Mouse (Mus musculus): ENCODE measurements at regions not wholly inside any gene's neighbourhood (a gene's known extent, or its start where the extent isn't known, plus 50 kb on each side); places are given as distances from the start of the nearest gene placed in this dataset.

DNA sequence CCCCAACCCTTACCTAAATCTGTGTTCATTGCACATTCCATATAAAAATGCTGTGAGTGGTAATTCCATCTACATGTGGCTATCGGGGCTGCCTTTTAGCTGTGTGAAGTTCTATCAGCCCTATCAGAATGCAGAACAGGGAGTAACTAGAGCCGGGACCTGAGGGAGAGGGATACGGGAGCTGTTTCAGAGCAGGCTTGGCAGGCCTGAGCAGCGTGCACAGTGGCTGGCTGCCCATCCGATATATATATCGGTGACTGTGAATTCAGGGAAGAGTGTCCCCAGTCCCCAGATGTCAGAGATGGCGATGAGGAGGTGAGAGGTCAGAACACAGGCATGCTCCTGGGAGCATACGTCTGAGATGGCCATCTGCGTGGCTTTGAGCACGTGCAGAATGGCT is 79.0 kb downstream of the Arl4c start:
- no peak for DNase-seq (ENCODE audit: low spot score)

DNA sequence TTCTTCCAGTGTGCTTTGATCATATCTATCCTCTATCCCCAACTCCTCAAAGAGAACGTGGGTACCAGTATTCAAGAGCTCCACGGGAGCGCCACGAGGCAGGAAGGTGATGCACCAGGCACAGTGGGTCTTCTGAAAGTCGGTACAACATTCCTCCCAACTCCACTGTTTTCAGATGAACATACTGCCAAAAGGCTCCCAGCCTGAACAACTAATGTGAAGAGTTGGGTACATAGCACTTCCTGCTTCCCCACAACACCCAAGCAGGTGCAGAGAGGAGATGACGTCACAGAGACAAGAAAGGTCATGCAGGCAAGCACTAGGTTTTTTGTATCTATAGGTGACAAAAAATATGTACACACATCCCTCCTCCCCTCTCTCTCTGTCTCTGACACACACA is 79.7 kb downstream of the Arl4c start:
- DNase-seq (ENCODE audit: low spot score) = peak; percentile 85

DNA sequence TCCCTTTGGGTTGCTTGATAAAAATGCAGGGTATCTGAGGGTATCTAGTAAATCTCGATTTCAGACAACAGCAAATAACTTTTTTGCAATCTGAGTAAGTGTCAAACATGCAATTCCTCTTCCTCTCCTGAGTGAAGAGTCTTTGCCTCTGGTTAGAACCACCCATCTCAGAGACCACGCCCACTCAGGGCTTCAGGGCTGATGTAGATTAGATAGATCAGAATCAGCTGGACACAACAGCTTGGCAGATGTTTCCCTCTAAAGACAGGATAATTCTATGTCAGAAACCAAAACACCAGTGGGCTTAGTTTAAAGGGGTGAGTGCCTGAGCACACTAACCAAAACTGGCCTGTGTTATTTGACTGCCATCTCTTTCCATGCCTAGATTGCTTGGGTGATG is 80.8 kb downstream of the Arl4c start:
- DNase-seq (ENCODE audit: low spot score) = no peak

DNA sequence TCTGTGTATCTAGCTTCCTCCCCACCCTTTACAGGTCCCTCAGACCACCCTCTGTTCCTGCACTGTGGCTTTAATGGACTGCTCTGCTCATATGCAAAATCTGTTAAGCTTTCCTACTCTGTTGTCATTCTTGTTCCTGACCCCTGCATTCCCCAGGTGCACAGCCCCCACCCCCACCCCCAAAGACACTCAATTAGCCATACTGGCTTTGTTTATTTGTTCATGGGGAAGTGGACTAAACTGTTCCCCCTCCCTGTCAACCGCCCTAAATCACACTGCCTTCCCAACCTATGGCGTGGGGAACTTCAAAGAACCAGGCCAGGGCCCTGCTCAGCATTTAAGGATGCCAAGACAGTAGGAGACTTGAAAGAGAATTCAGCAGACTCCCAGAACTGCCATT is 89.0 kb downstream of the Arl4c start:
- no peak for DNase-seq (ENCODE audit: low spot score)

DNA sequence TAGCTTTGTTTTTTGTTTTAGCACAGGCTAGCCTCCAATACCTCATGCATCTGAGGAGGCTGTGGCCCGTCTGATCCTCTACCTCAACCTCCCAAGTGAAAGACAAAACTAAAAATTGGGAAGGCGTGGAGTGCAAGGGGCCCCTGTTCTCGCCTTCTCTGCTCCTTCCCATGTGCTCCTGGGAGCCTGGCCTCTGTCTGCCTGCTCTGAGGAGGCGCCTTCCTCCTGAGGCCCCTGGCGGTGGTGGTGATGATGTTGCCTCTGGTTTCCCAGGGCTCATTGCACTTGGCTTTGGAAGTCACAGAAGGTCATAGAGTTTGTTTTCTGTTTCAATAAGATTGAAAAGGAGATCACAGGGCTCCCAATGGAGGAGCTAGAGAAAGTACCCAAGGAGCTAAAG is 90.8 kb downstream of the Arl4c start:
- peak; percentile 42 for DNase-seq (ENCODE audit: low spot score)

DNA sequence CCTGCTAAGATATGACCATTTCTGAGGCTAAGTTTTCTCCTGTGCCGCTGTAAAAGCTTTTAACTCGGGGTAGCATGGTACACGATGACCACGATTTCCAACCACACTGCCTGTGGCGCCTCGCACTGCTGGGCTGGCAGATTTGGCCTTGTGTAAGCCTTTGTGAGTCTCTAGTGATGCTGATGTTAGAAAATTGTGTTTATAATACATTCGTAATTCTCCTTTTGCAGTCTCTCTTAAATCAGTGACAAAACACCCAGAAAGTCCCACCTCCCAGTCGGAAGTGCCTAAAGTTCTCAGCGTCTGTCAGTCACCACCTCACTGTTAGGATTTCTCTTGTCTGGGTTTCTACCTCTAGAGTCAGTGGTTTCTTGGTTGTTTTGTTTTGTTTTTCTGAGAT is 91.2 kb downstream of the Arl4c start:
- DNase-seq (ENCODE audit: low spot score) = peak; percentile 65

DNA sequence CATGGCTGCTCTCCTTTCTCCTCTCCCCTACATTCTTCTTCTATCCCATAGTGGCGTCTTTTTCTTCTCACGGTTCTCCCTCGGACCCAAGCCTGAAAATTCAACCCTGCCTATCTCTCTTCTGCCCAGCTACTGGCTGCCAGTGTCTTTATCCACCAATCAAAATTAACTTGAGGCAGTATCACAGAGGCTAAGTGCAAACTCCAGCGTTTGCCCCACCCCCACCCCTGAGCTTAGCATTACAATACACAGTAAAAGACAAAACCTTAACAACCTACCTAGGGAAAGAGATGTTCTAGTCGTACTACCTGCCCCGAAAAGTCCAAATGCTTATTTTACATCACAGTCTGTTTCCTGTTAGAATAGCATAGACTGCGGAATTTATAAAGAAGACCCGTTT is 93.2 kb downstream of the Arl4c start:
- DNase-seq (ENCODE audit: low spot score) = no peak

DNA sequence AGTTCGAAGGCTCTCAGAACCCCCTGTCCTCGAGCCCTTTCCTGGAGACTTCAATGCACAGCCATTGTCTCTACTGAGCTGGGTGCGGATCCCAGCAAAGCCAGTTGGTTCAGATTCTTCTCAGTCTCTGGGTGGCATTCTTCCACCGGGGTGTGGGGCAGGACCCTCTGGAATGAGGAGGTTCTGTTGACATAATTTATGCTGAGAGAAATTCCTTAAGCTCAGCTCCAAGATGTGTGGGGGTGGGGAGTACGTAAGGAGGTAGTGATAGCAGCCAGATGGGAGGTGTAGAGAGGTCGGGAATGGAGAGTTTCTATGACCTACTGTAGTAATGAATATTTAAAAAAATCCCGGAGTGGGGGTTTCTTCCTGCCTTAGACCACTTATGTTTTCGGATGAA is 93.8 kb downstream of the Arl4c start:
- no peak for DNase-seq (ENCODE audit: low spot score)

DNA sequence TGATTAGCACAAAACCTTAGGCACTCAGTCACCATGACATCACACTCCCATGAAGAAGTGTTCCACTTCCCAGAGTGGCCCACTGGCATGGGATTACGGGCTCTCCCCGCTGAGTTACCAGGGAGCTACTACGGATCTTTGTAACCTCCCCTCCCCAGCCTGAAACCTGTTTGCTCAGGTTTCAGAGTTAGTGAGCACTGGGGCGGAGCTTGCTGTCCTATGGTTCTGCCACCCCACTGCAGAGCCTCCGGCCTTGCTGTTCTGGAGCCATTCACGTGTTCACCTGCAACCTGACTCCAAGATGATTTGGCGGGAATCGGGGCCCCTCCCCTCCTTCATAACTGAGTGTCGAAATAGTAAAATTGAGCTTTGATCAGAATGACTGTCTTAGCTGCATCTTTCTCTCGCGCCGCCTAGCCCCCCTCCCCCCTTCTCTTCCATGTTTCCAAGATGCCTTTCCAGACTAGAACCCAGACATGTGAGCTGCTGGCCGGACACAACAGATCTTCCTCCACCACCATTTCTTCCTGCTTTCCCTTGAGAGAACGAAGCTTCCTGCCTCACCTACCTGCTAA is 95.8 kb upstream of the Glrp1 start:
- no peak for DNase-seq (ENCODE audit: low spot score)

DNA sequence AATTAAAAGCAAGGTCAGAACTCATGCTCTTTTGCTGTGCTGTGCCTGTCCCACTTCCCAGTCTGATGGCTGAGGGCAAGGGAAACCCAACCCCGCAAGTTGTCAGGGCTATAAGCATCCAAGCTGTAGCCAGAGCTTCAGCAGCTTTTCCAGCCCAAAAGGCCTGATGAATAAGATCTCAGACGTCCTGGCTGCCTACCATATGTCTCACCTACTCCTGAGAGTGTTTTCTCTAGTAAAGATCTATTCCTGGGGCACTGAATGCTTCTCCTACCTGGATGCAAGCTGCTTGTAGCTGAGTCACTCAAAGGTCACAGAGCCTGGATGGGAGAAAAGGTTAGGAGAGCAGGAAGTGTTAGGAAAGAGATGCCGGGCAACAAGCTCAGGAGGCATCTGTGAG is 92.4 kb upstream of the Glrp1 start:
- no peak for DNase-seq (ENCODE audit: low spot score)

DNA sequence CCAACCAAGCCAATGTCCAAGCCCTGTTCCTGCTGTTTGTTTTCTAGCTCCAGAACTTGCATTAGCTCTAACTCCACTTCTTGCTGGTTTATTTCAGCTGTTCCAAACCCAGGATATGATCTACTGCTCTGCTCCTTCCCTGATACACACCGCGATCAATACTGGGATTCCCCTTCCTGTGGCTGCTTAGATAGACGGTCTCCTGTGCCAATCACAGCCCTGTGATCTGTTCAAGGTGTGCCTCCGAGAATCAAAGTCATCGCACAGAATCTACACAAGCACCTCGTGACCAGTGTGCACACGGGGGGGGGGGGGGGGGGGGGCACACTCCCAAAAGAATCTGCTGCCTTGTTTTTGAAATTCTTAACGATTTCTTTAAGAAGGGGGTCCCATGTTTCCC is 91.9 kb upstream of the Glrp1 start:
- DNase-seq (ENCODE audit: low spot score) = no peak

DNA sequence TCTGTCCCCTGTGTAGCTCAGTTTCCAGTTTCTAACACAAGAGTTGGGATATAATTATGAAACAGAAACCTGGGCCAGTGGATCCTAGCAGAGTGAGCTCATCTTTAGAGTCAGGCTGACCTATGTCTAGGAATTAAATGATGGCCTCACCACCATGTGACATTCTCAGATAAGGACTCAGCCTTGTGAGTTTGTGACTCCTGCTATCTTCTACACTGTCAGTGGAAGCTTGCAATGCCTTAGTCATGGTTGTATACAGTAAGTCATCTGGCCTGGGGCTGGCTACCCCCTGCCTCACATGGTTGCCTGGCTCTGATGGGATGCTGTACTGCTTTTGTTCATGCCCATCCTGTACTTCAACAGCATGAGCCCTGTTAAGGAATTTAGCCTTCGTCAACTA is 90.3 kb upstream of the Glrp1 start:
- DNase-seq (ENCODE audit: low spot score) = no peak

DNA sequence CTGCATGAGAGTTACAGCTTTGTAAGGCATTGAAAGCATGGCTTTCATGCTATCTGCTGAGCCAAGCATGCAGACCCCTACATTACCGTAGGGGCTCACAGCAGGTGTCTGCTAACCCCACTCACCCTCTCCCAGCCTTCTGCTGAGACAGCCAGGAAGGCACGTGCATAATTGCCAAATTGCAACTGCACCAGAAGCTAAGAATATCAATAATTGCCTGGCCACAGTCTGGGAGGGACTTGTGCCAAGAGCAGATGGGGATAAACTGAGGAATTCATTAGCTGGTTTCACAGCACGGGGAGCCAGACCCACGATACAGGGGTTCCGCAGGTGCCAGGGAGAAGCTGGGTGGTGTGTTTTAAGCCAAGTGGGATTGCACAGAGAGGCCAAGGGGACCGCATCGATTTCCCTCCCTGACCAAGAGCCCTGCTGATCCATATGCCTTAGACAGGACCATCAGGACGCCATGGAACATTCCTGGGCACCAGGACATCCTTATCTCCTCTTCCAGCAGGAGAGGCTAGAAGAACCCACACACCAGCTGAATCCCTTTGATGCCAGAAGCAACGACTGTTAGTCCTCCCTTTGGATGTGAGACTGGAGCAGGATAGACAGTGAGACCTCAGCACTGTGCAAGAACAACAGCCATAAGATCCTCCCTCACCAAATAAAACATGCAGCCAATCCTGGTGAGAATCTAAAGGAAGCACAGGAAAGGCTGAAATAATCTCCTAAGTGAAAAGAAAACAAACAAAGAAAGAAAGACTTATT is 84.8 kb upstream of the Glrp1 start:
- DNase-seq (ENCODE audit: low spot score) = no peak

DNA sequence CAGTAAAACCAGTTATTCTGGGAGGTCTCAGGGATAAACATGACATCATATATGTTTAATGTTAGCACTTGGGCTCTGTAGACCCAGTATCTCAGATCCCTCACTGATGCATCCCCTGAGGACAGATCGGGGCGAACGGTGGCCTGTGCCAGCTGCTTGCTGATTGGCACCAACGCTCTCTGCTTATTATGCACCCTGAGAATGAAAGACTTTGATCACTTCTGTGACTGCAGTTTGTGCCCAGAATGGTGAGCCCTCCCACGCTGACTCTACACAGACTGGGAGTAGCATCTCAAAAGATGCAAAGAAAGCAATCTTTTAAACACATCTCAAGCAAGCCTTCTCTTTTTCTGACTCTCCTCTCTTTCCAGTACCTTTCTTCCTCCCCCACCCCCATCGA is 82.2 kb upstream of the Glrp1 start:
- DNase-seq (ENCODE audit: low spot score) = no peak

DNA sequence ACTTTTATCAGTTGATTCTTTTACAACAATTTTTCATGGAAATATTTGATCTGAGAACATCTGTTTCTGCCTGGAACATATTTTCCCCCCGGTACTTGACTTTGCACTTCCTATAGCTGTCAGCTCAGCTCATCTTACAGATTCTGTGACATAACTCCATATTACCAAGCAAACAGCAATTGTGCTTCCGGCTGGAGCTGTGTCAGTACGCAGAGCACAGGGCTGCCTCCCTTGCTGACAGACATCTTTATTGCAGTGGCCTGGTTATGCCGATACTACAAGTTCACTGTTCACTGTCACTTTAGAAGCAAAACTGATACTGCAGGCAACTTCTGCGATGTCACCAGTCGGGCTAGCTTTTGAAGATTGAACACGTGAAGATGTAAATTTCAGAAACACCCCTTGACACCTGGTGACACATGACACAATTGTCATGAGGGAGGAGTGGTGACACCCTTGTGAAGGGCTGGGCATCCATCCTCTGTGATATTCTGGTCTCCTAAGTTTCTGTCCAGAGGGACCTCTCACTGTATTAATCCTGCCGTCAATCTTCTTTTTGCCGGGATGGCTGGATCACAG is 81.0 kb upstream of the Glrp1 start:
- peak; percentile 59 for DNase-seq (ENCODE audit: low spot score)

DNA sequence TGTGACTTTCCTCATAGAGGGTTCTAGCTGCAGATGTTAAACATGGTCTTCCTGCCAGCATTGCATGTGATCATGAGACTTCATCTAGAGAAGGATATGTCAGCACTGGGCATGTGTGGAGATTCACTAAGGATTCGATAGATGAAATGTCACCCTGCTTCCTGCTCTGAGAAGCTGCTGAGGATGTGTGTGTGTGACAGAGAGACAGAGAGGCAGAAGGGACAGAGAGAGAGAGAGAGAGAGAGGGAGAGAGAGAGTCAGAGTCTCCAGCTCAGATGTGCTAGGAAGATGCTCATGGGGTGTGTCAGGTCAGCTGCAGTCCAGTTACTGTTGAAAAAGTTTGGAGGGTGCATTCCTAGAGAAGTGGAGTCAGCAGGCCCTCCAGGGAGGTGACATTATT is 78.9 kb upstream of the Glrp1 start:
- no peak for DNase-seq (ENCODE audit: low spot score)

DNA sequence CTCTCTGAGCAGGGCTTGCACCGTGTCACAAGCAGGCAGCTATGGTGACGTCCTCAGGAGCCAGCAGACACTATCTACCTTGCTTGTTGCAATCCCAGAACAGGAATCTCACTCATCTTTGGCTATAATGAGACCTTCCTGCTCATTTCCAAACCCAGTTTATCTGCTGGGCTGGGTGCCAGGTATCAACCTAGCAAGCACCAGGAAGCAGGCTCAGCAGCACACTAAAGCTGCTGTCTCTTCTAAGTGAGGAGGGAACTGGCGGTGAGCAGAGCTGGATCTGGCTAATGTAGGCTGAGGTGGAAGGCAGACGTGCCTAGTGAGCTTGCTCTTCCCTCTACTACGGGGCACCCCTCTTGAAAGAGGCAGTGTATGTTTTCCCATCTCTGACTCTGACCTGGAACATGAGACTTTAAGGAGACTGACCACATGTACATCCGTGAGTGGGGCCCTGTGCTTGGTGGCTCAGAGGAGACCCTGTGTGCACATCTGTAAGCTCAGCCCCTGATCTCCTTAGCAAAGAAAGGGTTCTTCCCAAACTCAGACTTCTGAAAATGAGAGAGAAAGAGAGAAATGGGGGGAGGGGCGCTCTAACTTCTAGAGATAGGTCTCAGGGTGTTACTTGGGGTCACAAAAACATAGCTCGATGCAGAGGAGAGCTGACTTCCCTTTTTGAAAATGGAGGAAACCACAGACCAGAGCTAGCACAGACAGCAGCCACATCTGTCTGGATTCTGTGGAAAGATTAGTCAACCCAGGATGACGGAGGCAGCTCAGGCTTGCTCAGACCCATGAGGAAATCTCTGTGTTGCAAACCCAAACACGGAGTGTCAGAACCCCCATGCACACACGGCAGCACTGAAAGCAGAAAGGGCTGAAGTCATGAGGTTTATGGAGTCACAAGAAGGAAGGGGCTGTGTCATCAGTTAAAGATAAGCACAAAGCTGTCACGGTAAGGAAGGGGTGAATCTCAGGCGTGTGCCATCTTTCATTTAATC is 77.3 kb upstream of the Glrp1 start:
- peak; percentile 91 for DNase-seq (ENCODE audit: low spot score)

DNA sequence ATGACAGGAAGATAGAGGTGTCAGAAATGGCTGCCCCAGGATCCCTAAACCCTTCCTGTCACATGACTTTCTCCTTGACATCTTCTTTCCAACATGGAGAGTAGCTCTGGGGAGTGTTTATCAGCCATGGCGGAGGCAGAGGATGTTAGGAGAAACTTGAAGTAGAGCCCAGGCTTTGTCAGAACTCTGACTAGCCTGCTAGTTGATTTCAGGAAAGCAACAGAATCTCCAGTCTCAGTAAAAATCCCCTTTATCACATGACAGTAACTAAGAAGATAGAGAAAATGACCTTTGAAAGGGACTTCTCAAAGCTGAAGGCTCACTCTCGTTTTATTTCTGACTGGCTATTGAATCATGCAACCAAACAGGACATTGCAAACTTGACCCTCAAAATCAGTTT is 76.3 kb upstream of the Glrp1 start:
- no peak for DNase-seq (ENCODE audit: low spot score)

DNA sequence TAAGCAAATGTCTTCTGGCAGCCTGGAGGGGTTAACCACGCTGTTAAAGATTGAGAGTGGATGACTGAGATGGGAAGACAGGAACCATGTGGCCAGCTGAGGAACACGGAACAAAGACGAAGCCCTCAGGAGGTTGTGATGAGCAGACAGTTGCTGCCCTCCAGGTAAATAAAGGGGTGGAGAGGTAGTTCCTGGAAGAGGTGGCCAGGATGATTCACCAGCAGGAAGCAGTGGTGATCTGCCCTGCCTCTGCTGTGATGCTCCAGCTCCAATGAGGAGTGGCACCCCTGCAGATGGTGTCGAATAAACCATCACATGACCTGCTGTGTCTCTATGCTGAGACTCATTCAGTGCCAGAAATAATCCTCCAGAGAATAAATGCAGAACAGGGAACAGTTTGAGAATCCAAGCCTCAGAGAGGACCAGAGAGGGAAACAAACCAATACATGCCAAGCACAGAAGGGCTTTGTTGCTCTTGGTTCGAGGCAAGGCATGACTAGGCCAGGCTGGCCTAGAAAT is 74.7 kb upstream of the Glrp1 start:
- peak; percentile 44 for DNase-seq (ENCODE audit: low spot score)

DNA sequence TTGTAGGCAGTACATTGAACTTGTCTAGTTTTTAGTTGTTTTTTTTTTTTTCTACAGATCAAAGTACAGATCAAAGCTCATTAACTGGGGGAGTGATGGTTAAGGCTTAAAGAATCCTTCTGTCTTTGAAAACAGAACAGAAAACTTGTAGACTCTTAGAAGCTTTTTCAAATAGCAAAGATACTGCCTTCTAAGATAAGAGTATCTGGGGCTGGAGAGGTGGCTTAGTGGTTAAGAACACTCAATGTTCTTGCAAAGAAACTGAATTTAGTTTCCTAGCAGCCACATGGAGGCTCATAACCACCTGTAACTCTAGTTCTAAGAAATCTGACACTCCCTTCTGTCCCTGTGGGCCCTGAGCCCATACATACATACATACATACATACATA is 68.4 kb upstream of the Glrp1 start:
- DNase-seq (ENCODE audit: low spot score) = no peak

DNA sequence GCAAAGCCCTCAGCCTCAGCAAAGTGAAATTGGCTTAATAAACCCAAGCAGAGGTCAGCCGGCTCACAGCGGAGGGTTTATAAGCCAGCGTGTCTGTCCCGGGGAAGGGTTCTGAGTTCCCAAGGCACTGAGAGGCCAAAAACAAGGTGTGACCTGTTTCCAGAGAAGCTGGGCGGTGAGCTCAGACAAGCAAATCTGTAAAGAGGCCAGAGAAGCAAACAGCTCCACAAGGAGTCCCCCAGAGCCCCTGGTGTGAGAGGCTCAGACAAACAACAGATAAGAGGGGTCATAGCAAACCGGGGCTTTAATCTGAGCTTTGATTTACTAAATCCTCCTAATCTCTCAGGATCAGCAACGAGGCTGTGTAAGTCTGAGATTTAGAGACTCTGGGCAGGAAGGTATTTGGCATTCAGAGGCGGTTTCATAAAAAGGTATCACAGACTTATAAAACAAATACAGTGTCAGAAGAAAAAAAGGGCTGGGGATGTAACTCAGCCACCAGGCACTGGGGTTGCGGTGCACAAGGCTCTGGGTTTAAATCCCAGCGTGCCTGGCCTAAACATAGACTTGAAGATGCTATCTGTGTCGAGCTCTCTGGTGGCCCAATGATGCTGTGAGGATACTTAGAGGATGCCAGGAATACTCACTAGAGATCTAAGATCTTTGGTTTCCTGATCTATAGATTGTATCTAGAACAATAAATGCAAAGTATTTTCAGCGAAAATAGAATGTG is 67.8 kb upstream of the Glrp1 start:
- peak; percentile 55 for DNase-seq (ENCODE audit: low spot score)

All from T-cell, adult 2 months (primary cell).